Mouse (Mus musculus) bone marrow, adult 2 months (tissue): ENCODE measurements around the gene Zfp651.

Source experiments
- CTCF ChIP-seq: fragments of 200-500 bp; IDR thresholded peaks from 2 replicates; pipeline ENCODE4 v1.5.1; 2011; ENCODE audit warnings: low read length, control low read depth; ENCODE audit not compliant: control insufficient read depth, insufficient read depth
- POLR2A ChIP-seq: fragments of 200-500 bp; IDR thresholded peaks from 2 replicates; pipeline ENCODE4 v1.6.1; 2011; ENCODE audit warnings: low read depth, mild to moderate bottlenecking, control low read depth, low read length, borderline replicate concordance; ENCODE audit not compliant: control insufficient read depth

DNA sequence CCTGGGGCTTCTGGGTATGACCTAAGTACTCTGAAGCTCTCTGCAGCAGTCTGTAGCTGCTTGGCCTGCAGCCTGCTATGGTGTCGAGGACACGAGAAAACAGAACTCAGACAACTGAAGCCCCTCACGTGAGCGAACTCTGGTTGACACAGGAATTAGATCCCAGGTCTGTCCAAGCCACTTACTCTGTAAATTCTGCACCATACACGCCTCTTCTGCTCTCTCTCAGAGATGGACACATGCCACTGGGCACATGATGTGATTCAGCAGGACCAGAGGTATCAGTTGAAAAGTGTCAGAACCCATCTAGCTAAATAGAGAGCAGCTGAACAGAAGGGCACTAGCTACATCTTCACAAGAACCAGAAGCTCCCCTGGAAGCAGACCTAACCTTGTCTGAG, 13.3 kb downstream of the Zfp651 start:
- TF ChIP-seq POLR2A (no peak), CTCF (no peak)
